Mouse (Mus musculus) liver, embryonic 13.5 days (tissue): ENCODE data around the gene Kbtbd8. TPM values are rescaled to one million over a fixed set of nuclear protein-coding genes. Genes with fewer than 3 reads are reported as not detected.

Source experiments
- ATAC-seq: fragments of 200-750 bp; cut with Nextera tagmentation; 2 replicates; pipeline ENCODE4 v1.8.0; 2017; ENCODE audit warnings: low read depth, mild to moderate bottlenecking, moderate number of reproducible peaks, moderate library complexity
- DNase-seq: peaks from one replicate; pipeline ENCODE4 v3.0.0; 2022
- H3K27ac ChIP-seq: fragments of 300-500 bp; sonication (generic); 2 replicates; pipeline ENCODE4 v1.5.1; 2015; ENCODE audit warnings: moderate library complexity, mild to moderate bottlenecking, inconsistent platforms
- H3K27me3 ChIP-seq: fragments of 300-500 bp; sonication (generic); 2 replicates; pipeline ENCODE4 v1.6.1; 2015; ENCODE audit warnings: mild to moderate bottlenecking, inconsistent platforms
- H3K36me3 ChIP-seq: fragments of 300-500 bp; sonication (generic); 2 replicates; pipeline ENCODE4 v1.6.1; 2015; ENCODE audit warnings: mild to moderate bottlenecking, inconsistent platforms
- H3K4me1 ChIP-seq: fragments of 300-500 bp; sonication (generic); replicated peaks from 2 replicates; pipeline ENCODE4 v1.6.1; 2015; ENCODE audit warnings: inconsistent platforms
- H3K4me2 ChIP-seq: fragments of 300-500 bp; sonication (generic); 2 replicates; pipeline ENCODE4 v1.6.1; 2015; ENCODE audit warnings: inconsistent platforms, mild to moderate bottlenecking, moderate library complexity
- H3K4me3 ChIP-seq: fragments of 300-500 bp; sonication (generic); replicated peaks from 2 replicates; pipeline ENCODE4 v1.5.1; 2015; ENCODE audit warnings: mild to moderate bottlenecking, inconsistent platforms
- H3K9ac ChIP-seq: fragments of 300-500 bp; sonication (generic); 2 replicates; pipeline ENCODE4 v1.6.1; 2015; ENCODE audit warnings: mild to moderate bottlenecking, inconsistent platforms
- H3K9me3 ChIP-seq: fragments of 300-500 bp; sonication (generic); replicated peaks from 2 replicates; pipeline ENCODE4 v1.6.1; 2016; ENCODE audit warnings: inconsistent platforms
- WGBS: fragments of 180-500 bp; shearing (Covaris S2); methylation state at CpG from one replicate; pipeline ENCODE4 v1.1.7; 2015; ENCODE audit not compliant: insufficient replicate concordance; 5-methylcytosine and 5-hydroxymethylcytosine counted together
- polyA plus RNA-seq: library from polyadenylated mRNA; unstranded; fragments of >200 nt; fragmentation: Nextera tagmentation; extraction: Ambion mirVana; gene quantifications from 2 replicates; pipeline ENCODE4 v1.2.1, GENCODE M21; 2015

The Kbtbd8 gene
- polyA plus RNA-seq, 1 experiment from 2014 or later: 4.7 TPM

- DNase-seq: no peak
- Histone ChIP-seq H3K4me1 (no peaks in the 10 kb centered on the region; the same call in 1 of the 2 replicates), H3K4me3 (no peak overlapping the region), H3K4me2 (no peak overlapping the region), H3K36me3 (no peaks in the 10 kb centered on the region), H3K27me3 (no peaks in the 10 kb centered on the region), H3K9ac (no peak overlapping the region), H3K27ac (no peak overlapping the region), H3K9me3 (no peaks in the 10 kb centered on the region)
- WGBS: 62% methylated on average over 9 of the region's 9 CpGs
- no peak for ATAC-seq
These were observed 57.5 kb downstream of the Kbtbd8 start for GRCm38 (mm10) chr6:95174311-95175143.

Other genes with a start within 250 kb of the Kbtbd8 start
- not detected in 2 replicates for gene Gm10234, start 204.9 kb downstream of the Kbtbd8 start, polyA plus RNA-seq